Mouse (Mus musculus) thymus, postnatal 36 days (tissue): ENCODE measurements at regions not wholly inside any gene's neighbourhood (a gene's known extent, or its start where the extent isn't known, plus 50 kb on each side); places are given as distances from the start of the nearest gene placed in this dataset.
A peak's percentile ranks its signal among the peaks of the same experiment; 100 is the strongest.

ENCODE experiments used
- DNase-seq, 2 experiments: peaks; one replicate each; pipeline ENCODE4 v3.0.0; 2022; ENCODE audit warnings: mixed read lengths in 2 of 2

DNA sequence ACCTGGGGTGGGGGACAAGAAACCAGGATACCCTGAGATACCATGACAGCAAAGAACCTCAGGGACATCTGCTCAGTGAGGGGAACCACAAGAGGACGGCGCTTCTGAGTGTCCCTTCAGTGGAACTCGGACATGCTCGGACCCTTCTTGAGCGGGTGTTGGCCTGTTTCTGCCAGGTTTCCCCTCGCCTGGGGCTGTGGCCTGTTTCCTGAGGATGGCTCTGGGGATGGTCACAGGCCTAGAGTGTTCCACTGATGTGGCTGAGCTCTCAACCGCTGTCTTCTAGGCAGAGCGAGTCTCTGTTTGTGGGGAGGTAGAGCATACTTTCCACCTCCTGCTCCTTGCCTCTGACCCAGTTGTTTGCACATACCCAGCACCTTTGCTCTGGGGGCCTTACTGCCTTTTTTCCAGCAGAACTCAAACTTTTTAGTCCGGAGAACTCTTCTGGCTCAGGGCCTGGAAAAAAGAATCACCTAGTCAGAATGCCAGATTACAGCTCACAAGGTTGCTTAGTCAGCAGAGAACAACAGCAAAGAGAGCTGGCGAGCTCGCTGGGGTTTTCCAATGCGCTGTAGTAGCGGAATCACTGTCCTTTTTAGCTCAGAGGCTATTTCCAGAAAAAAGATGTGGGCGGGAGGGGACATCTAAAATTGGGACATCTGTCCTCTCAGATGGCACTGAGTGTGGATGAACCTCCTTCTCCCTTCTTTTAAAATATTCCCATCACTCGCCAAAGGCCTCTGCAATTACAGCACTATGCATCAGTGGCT, 65.3 kb downstream of the Med10 start:
- no peak for DNase-seq

GRCm38 (mm10) chr13:69896536-69896935, 94.3 kb downstream of the Med10 start:
- no peak for DNase-seq

DNA sequence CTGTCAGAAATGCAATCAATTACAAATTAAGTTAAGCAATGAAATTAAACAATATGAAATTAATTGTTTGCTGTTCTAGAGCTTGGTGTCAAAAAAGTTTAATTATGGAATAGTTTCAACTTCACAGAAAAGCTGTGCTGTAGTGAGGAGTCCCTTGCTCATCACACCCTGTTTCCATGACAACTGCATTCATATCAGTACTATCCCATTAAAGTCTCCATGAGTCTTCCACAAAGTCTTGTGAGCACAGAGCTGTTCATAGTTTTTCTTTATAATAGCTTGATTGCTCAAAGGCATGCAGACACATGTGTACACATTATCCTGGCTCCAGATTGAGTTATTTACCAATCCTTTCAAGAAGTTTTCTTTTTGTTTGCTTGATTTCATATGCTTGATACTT, 98.9 kb downstream of the Med10 start:
- DNase-seq, result no peak

DNA sequence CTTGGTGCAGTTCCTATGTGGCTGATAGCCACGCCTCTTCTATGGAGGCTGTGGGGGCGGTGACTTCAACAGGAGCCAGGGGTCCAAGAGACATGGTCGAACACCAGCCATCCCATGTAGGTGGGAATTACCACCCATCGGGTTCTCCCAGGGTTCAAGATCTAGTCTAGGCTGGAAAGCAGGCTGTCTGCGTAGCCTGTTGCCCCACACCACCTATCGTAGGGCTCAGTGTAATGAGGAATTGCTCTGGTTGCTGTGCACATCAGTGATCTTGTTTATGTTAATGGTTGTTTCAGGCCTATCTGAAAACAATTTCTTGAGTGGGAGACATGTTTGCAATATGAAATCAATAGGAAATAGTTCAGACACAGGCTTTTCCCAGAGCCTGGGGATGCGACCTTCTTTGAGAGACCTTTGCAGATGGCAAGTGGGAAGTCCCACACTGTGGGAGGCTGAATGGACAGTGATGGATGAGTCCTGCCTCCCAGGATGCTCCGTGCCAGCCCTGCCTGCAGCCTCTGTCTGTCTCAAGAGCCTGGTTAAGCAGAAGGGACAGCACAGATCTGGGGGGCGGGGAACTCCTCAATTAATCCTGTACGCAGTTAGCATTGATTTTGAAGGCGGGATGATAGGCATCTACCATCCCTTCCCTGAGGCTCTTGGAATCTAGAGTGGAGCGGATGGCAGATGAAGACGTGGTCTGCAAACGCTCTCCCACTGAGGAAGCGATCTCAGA, 104.8 kb downstream of the Med10 start:
- DNase-seq, result no peak

GRCm38 (mm10) chr13:69915796-69916195, 113.6 kb downstream of the Med10 start:
- no peak for DNase-seq

- no peak for DNase-seq
Observed at GRCm38 (mm10) chr13:69932695-69933550, 130.7 kb downstream of the Med10 start.

GRCm38 (mm10) chr13:69933551-69933845, 131.3 kb downstream of the Med10 start:
- DNase-seq, result no peak

DNA sequence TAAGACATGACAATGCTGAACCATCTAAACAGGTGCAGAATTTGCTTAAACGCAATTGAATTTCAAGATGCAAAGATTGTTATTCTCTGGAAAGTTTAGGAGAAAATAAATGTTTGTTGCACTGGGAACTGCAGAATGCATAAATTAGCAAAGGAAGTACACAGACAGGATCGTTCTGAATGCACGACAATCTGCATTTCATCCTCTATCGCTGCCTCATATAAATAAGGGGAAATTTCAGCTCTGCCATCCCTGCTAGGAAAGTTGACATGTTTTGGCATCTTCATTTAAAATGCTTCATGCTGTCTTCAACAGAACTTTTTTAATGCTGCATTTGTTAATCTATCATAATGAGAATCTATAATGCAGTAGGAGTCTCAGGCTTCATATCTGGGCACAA, 137.6 kb downstream of the Med10 start:
- no peak for DNase-seq

DNA sequence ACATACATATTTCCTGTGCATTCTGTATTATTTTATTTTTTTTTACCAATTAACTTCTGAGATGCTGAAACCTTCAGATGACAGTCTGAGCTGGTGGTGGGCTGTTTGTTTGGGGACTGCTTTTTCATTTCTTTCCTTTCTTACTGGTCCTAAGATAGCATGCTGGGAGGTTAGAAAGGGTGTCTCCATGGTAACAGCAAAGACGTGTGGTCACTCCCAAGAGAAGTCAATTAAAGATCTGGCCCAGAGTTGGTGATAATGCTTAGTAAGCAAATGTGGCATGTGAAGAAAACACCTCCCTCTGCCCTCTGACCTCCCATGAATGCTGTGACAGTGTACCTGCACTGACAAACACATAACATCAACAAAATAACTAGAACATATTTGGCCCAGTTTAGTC, 142.5 kb downstream of the Med10 start:
- no peak for DNase-seq

DNA sequence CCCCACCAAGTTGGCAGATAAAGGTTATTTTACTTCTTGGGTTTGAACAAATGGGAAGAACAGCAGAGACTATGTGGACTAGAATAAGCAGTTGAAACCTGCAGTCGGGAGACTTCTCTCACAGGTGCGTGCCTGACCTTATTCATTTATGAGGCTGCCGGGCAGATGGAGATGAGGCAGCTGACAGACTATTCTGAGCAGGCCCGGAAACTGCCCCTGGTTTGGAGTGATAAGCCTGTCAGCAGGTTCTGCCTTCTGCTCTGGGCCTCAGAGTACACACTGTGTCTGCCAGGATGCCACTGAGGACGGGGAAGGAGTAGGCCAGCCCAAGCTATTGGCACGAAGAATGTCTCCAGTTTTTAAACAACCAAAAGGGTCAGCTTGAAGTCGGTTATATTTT, 144.4 kb downstream of the Med10 start:
- DNase-seq, result no peak

- no peak for DNase-seq
Observed at GRCm38 (mm10) chr13:69952061-69952460, 149.9 kb downstream of the Med10 start.

- DNase-seq, result no peak
Observed at GRCm38 (mm10) chr13:69954171-69954570, 152.0 kb downstream of the Med10 start.

DNA sequence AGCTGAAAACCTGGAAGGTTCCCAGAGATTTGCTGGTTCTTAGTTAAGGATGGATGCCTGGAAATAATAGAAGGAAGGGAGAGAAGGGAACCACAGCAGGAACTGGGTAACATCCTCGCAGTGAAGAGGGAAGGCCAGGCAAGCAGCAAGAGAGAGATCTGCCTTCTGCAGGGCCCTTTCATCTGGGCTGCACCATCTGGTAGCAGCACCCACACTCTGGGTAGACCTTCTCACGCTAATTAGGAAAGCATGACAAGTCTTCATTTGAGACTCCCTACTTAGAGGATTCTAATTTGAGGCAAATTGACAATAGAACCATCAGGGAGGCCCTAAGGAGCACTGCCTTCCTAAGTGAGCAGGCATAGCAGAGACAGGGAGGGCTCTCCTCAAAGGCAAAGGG, 153.3 kb downstream of the Med10 start:
- DNase-seq, result no peak

- DNase-seq, result no peak
Observed at GRCm38 (mm10) chr13:69963944-69964343, 161.7 kb downstream of the Med10 start.

DNA sequence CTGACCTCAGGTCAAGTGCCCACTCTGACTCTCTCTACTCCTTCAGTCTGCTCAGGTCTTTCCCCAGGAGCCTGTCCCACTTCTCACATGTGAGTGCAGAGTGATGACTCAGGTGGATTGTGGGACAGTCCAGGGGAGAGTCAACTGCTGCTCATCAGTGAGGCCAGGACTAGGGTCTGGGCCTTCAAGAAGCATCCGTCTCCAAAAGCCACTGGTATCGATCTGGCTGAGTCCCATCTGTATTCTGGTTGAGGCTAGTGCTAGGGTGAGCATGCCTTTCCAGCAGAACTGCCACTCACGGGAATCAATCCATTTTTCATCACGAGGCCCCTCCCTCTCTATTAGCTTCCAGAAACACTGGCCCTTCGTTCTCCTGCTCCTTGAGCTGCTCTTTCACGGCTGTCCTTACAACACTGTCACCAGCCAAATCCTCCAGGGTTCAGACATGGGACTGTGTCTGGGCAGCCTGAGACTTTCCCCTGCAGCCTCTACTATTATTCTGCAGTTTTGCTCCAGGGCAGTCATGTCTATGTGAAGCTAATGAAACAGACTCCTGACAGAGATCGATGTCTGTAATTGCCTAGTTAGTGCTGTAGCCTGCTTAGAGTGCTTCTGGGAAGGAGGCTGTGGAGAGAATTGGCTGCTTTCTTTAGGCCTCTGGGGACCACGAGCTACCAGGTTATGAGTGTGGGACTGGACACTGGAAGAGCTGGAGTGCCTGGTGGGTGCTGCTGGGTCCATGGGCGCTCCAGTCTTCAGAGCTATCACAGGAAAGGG, 169.3 kb downstream of the Med10 start:
- DNase-seq, result no peak

DNA sequence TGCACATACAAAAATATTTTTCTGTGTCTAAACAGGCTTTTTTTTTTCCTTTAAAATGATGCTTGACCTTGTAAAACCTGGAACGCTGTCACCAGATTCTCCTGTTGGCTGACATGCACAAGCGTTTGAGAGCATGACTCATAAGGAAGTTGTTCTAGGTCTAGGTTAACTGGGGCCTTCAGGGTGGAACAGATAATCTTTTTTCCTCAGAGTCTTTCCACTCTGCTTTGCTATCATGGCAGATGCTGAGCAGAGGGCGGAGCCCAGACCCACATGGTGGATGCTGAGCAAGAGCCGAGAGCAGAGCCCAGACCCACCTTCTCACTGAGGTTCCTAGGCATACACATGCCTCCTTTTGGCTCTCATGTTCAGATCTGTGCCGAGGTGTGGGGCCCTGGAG, 172.6 kb downstream of the Med10 start:
- no peak for DNase-seq

- DNase-seq, result no peak
Observed at GRCm38 (mm10) chr13:69984159-69984558, 182.0 kb downstream of the Med10 start.

DNA sequence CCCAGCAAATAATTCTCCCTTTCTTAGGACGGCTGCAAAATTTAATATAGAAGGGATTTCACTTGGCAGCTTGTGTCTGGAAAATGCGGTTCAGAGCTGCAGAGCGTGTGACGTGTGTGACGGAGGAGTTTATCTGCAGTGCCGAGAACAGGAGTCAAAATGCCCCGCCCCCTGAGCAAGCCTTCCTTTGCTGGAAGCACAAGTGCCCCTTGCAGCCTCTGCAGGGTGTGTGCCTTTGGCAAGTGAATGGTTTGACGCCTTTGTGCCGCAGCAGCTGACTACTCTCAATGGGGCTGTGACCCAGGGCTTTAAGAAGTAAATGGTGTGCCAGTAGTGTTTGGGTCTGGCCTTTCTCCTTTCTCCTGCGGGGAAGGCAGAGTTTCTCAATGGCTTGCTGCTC, 185.0 kb downstream of the Med10 start:
- no peak for DNase-seq

GRCm38 (mm10) chr13:69988319-69988718, 186.1 kb downstream of the Med10 start:
- no peak for DNase-seq

GRCm38 (mm10) chr13:69991253-69991891, 189.2 kb downstream of the Med10 start:
- peak; percentile 22 to 23 for DNase-seq

DNA sequence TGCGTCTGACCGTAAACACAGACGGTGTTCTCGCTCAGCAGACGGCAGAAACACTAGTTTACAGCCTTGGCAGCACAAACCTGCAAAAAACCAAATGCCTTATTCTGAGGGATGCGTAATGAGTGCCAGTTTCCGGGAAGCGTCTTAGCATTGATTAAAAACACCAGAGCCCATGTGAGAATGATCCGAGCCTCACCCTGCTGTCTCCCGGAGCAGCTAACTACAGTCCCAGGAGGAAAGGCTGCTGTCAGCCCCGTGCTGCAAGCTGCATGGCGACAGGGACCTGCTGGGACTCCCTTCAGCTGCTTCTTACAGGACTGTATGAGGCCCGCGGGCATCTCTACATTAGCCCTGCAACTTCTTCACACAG, 189.7 kb downstream of the Med10 start:
- no peak for DNase-seq

- no peak for DNase-seq
Observed at GRCm38 (mm10) chr13:70003591-70003990, 201.4 kb downstream of the Med10 start.
